Mouse (Mus musculus): ENCODE data around the gene Rhbdd2. TPM values are rescaled to one million over a fixed set of nuclear protein-coding genes. Genes with fewer than 3 reads are reported as not detected.

The Rhbdd2 gene
- total and polyA plus RNA-seq, 2 experiments, result 8.5 to 20.9 TPM

GRCm38 (mm10) chr5:135657703-135658373 is 25.4 kb downstream of the Rhbdd2 start:
- H3K27me3 ChIP-seq (ENCODE audit: control insufficient read depth, insufficient read depth, low read length), result no peaks in the 10 kb centered on the region
- DNase-seq (ENCODE audit: extremely low read depth, low read depth, low spot score), result peak; percentile 54
- peak overlapping the region; percentile 20 for H3K27ac ChIP-seq (replicated peaks; ENCODE audit: insufficient read depth, low read depth, low read length)
- H3K4me1 ChIP-seq (ENCODE audit: control insufficient read depth, insufficient read depth, low read length), result peaks cover 3% of the 10 kb centered on the region; the same call in 1 of the 2 replicates
- no peaks in the 10 kb centered on the region for H3K79me2 ChIP-seq (ENCODE audit: control insufficient read depth, insufficient read depth, low read length)
- peak overlapping the region; percentile 39; the same call in 1 of the 2 replicates for H3K4me3 ChIP-seq (ENCODE audit: insufficient read depth, low read depth, low read length)
- WGBS, result 48% methylated on average over 17 of the region's 17 CpGs
- TF ChIP-seq POLR2A (IDR thresholded peaks at IDR 0.05; ENCODE audit: extremely low read depth, insufficient read depth, low read length), result no peak
- TF ChIP-seq CTCF (IDR thresholded peaks at IDR 0.05; ENCODE audit: low read depth, low read length), result no peak
- peak overlapping the region; percentile 39 for H3K9ac ChIP-seq (ENCODE audit: low read depth, low read length)
- H3K36me3 ChIP-seq (ENCODE audit: control insufficient read depth, insufficient read depth, low read length), result no peaks in the 10 kb centered on the region

DNA sequence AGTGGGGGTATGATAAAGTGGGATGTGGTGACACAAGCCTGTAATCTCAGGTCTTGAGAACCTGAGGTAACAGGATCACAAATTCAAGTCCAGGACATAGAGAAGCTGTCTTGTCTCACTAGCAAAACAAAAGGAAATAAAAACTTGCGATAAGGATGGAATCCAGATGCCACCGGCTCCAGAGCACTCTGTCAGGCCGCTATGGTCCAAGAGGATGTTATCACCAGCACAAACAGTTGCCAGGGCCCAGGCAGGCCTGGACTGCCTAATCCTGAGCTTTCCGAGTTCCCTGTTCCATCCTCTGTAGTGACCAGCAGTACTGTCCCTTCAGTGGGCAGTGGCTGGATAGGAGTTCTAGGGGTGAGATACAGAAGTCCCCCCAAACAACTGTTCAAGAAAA is 27.5 kb downstream of the Rhbdd2 start:
- Histone ChIP-seq H3K4me3 (ENCODE audit: insufficient read depth, low read depth, low read length) (no peak overlapping the region), H3K9ac (ENCODE audit: low read depth, low read length) (no peak overlapping the region), H3K27ac (replicated peaks; ENCODE audit: insufficient read depth, low read depth, low read length) (no peak overlapping the region), H3K79me2 (ENCODE audit: control insufficient read depth, insufficient read depth, low read length) (no peaks in the 10 kb centered on the region), H3K36me3 (ENCODE audit: control insufficient read depth, insufficient read depth, low read length) (no peaks in the 10 kb centered on the region), H3K4me1 (ENCODE audit: control insufficient read depth, insufficient read depth, low read length) (no peaks in the 10 kb centered on the region), H3K27me3 (ENCODE audit: control insufficient read depth, insufficient read depth, low read length) (no peaks in the 10 kb centered on the region)
- WGBS, result 66% methylated on average over 4 of the region's 4 CpGs
- no peak for TF ChIP-seq CTCF (IDR thresholded peaks at IDR 0.05; ENCODE audit: low read depth, low read length)
- TF ChIP-seq POLR2A (IDR thresholded peaks at IDR 0.05; ENCODE audit: extremely low read depth, insufficient read depth, low read length), result no peak
- no peak for DNase-seq (ENCODE audit: extremely low read depth, low read depth, low spot score)

GRCm38 (mm10) chr5:135660535-135660934 is 28.1 kb downstream of the Rhbdd2 start:
- 87% methylated on average over 7 of the region's 7 CpGs for WGBS
- Histone ChIP-seq H3K36me3 (ENCODE audit: control insufficient read depth, insufficient read depth, low read length) (no peaks in the 10 kb centered on the region), H3K9ac (ENCODE audit: low read depth, low read length) (no peak overlapping the region), H3K4me1 (ENCODE audit: control insufficient read depth, insufficient read depth, low read length) (no peaks in the 10 kb centered on the region), H3K79me2 (ENCODE audit: control insufficient read depth, insufficient read depth, low read length) (no peaks in the 10 kb centered on the region), H3K27me3 (ENCODE audit: control insufficient read depth, insufficient read depth, low read length) (no peaks in the 10 kb centered on the region), H3K27ac (replicated peaks; ENCODE audit: insufficient read depth, low read depth, low read length) (no peak overlapping the region), H3K4me3 (ENCODE audit: insufficient read depth, low read depth, low read length) (no peak overlapping the region)
- no peak for DNase-seq (ENCODE audit: extremely low read depth, low read depth, low spot score)
- no peak for TF ChIP-seq CTCF (IDR thresholded peaks at IDR 0.05; ENCODE audit: low read depth, low read length)
- no peak for TF ChIP-seq POLR2A (IDR thresholded peaks at IDR 0.05; ENCODE audit: extremely low read depth, insufficient read depth, low read length)

DNA sequence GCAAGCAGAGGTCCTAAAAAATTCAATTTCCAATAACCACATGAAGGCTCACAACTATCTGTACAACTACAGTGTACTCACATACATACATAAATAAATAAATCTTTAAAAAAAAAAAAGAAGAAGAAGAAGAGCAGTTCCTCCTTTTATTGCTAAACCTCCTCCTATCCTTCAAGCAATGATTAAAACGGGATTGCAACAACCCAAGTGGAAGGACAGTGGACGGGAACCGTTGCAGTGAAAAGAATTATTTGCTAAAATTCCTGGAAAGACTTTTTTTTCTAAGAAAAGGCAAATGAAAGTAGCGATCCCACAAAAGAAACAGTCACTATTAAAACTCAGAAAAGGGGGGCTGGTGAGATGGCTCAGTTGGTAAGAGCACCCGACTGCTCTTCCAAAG is 34.5 kb downstream of the Rhbdd2 start:
- no peak for DNase-seq (ENCODE audit: extremely low read depth, low read depth, low spot score)
- no peaks in the 10 kb centered on the region for H3K79me2 ChIP-seq (ENCODE audit: control insufficient read depth, insufficient read depth, low read length)
- H3K27me3 ChIP-seq (ENCODE audit: control insufficient read depth, insufficient read depth, low read length), result no peaks in the 10 kb centered on the region
- no peaks in the 10 kb centered on the region for H3K36me3 ChIP-seq (ENCODE audit: control insufficient read depth, insufficient read depth, low read length)
- WGBS, result 24% methylated on average over 5 of the region's 5 CpGs
- H3K27ac ChIP-seq (replicated peaks; ENCODE audit: insufficient read depth, low read depth, low read length), result no peak overlapping the region
- no peaks in the 10 kb centered on the region; the same call in 1 of the 2 replicates for H3K4me1 ChIP-seq (ENCODE audit: control insufficient read depth, insufficient read depth, low read length)
- no peak overlapping the region for H3K9ac ChIP-seq (ENCODE audit: low read depth, low read length)
- no peak overlapping the region for H3K4me3 ChIP-seq (ENCODE audit: insufficient read depth, low read depth, low read length)
- no peak for TF ChIP-seq POLR2A (IDR thresholded peaks at IDR 0.05; ENCODE audit: extremely low read depth, insufficient read depth, low read length)
- no peak for TF ChIP-seq CTCF (IDR thresholded peaks at IDR 0.05; ENCODE audit: low read depth, low read length)

GRCm38 (mm10) chr5:135668071-135668470 is 35.7 kb downstream of the Rhbdd2 start:
- Histone ChIP-seq H3K27me3 (ENCODE audit: control insufficient read depth, insufficient read depth, low read length) (no peaks in the 10 kb centered on the region), H3K9ac (ENCODE audit: low read depth, low read length) (no peak overlapping the region), H3K4me3 (ENCODE audit: insufficient read depth, low read depth, low read length) (no peak overlapping the region), H3K27ac (replicated peaks; ENCODE audit: insufficient read depth, low read depth, low read length) (no peak overlapping the region), H3K4me1 (ENCODE audit: control insufficient read depth, insufficient read depth, low read length) (peaks cover 1% of the 10 kb centered on the region), H3K79me2 (ENCODE audit: control insufficient read depth, insufficient read depth, low read length) (no peaks in the 10 kb centered on the region), H3K36me3 (ENCODE audit: control insufficient read depth, insufficient read depth, low read length) (no peaks in the 10 kb centered on the region)
- no peak for DNase-seq (ENCODE audit: extremely low read depth, low read depth, low spot score)
- TF ChIP-seq CTCF (IDR thresholded peaks at IDR 0.05; ENCODE audit: low read depth, low read length), result no peak
- TF ChIP-seq POLR2A (IDR thresholded peaks at IDR 0.05; ENCODE audit: extremely low read depth, insufficient read depth, low read length), result no peak
- whole genome bisulfite sequencing, result 81% methylated on average over 7 of the region's 7 CpGs

DNA sequence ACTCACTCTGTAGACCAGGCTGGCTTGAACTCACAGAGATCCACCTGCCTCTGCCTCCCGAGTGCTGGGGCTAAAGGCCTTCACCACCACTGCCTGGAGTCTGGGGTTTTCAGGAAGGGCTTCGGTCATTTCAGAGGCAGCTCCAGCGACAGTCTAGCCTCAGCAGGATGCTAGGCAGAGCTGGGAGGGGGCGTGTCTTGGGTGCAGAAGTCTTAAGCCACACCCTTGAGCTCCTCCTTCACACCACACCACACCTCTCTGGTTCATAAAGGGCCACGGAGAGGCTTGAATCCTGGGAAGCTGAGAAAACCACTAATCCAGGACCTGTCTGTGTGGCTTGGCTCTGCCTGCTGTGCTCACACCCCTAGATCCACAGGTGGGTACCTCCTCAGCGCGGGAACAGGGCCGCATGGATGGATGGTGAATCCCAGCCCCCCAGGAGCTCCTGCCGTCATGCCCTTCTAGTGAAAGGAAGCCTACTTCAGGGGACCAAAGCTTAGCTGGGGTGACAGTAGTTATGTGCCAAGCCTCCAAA is 37.4 kb downstream of the Rhbdd2 start, which contains the start of gene Por:
Por (plus strand) TSS at position 293 of the 535 bp plus-strand sequence.
- 77% methylated on average over 9 of the region's 9 CpGs for WGBS
- no peaks in the 10 kb centered on the region for H3K36me3 ChIP-seq (ENCODE audit: control insufficient read depth, insufficient read depth, low read length)
- DNase-seq (ENCODE audit: extremely low read depth, low read depth, low spot score), result no peak
- TF ChIP-seq CTCF (IDR thresholded peaks at IDR 0.05; ENCODE audit: low read depth, low read length), result no peak
- no peak for TF ChIP-seq POLR2A (IDR thresholded peaks at IDR 0.05; ENCODE audit: extremely low read depth, insufficient read depth, low read length)
- H3K4me1 ChIP-seq (ENCODE audit: control insufficient read depth, insufficient read depth, low read length), result peaks cover 8% of the 10 kb centered on the region
- H3K27me3 ChIP-seq (ENCODE audit: control insufficient read depth, insufficient read depth, low read length), result no peaks in the 10 kb centered on the region
- H3K79me2 ChIP-seq (ENCODE audit: control insufficient read depth, insufficient read depth, low read length), result no peaks in the 10 kb centered on the region
- no peak within 1 kb of the TSS for H3K9ac ChIP-seq (ENCODE audit: low read depth, low read length)
- no peak within 1 kb of the TSS for H3K4me3 ChIP-seq (ENCODE audit: insufficient read depth, low read depth, low read length)
- H3K27ac ChIP-seq (replicated peaks; ENCODE audit: insufficient read depth, low read depth, low read length), result no peak within 1 kb of the TSS

Data from liver, adult 2 months (tissue).